Mouse (Mus musculus): ENCODE results near the gene Mllt11. TPM values are rescaled to one million over a fixed set of nuclear protein-coding genes. Genes with fewer than 3 reads are reported as not detected.
"Not testable (repeated sequence)": the region's sequence is repeated elsewhere in the genome, so short reads cannot be mapped to it uniquely, and the experiment has no call there.

Mllt11 gene
- polyA plus RNA-seq, 1 experiment, result 7.0 TPM

DNA sequence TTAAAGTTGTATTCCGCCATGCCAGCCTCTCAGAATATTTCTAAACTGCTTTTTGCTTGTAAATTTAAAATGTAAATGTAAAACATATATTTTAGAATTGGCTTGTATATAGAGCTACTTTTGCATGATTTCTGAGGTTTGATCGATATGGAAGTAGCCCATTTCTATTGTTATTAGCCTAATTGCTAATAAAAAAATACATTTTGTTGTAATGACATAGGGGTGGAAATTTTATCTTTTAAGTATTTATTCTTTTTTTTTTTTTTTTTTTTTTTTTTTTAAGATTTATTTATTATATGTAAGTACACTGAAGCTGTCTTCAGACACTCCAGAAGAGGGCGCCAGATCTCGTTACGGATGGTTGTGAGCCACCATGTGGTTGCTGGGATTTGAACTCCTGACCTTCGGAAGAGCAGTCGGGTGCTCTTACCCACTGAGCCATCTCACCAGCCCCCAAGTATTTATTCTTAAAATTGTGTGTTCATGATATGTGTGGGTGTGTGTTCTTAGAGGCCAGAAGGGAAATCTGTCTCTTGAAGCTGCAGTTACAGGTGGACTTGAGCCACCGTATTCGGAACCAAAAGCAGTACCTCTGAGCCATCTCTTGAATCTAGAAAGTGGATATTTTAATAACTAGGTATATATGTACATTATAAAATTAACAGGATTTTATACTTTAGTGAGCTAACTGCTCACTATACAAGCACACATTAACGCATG is 18.9 kb downstream of the Mllt11 start:
- not testable (repeated sequence) for H3K27ac ChIP-seq (replicated peaks; ENCODE audit: low read depth, low read length); H3K4me1 ChIP-seq (ENCODE audit: control insufficient read depth, insufficient read depth, insufficient read length, low read length); H3K4me3 ChIP-seq (ENCODE audit: insufficient read depth, low read depth, low read length)

DNA sequence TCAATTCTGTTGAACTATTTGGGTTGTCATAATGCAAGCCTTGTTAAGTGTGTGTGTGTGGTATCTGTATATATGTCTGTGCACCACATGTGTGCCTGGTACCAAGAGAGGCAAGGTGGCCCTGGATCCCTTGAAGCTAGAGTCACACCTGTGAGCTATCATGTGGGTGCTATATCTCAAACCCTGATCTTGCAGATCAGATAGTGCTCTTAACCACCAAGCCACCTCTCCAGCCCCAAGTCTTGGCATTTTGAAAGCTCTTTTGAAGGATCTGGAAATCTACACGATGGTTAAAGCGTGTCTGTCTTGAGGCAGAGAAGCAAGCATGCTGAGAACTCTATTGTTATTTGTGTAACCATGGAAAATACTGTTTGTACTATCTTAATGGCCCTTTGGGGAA is 21.4 kb downstream of the Mllt11 start:
- no peak overlapping the region for H3K27ac ChIP-seq (replicated peaks; ENCODE audit: low read depth, low read length)
- no peak overlapping the region for H3K4me3 ChIP-seq (ENCODE audit: insufficient read depth, low read depth, low read length)
- H3K4me1 ChIP-seq (ENCODE audit: control insufficient read depth, insufficient read depth, insufficient read length, low read length), result no peaks in the 10 kb centered on the region

DNA sequence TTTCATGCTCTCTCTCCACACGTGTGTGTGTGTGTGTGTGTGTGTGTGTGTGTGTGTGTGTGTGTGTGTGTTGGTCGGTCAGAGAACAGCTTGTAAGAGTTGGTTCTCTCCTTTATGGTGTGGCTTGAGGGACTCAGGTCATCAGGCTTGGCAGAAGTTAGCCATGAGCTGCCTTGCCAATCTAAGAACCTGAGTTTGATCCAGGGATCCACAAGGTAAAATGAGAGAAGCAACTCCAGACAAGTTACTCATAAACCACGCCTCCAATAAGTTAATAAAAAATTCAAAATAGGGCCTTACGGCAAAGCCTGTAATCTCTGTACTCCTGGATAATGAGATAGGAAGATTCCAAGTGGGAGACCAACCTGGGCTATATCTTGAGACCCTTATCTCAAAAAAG is 23.7 kb downstream of the Mllt11 start:
- no peak overlapping the region for H3K27ac ChIP-seq (replicated peaks; ENCODE audit: low read depth, low read length)
- H3K4me3 ChIP-seq (ENCODE audit: insufficient read depth, low read depth, low read length), result no peak overlapping the region
- H3K4me1 ChIP-seq (ENCODE audit: control insufficient read depth, insufficient read depth, insufficient read length, low read length), result no peaks in the 10 kb centered on the region

GRCm38 (mm10) chr3:95203880-95204279 is 28.1 kb downstream of the Mllt11 start:
- Histone ChIP-seq H3K4me3 (ENCODE audit: insufficient read depth, low read depth, low read length) (no peak overlapping the region), H3K27ac (replicated peaks; ENCODE audit: low read depth, low read length) (no peak overlapping the region), H3K4me1 (ENCODE audit: control insufficient read depth, insufficient read depth, insufficient read length, low read length) (no peaks in the 10 kb centered on the region)

DNA sequence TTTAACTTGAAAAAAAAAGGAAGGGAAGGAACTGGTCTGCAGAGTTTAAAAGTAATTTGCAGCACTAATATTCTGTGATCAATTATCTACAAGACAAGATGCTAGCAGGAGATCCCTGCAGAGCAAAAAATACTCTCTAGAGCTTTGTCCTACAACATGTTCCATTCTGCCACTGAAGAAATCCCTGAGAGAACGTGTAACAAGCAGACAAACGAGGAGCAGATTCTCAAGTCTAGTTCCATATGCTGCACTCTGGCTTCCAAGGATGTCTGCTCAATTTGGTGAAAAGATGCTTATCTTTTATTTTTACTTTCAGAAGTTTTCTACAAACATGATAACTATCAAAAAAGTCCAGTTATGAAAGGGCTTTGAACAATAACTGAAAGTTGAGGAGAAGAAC is 31.4 kb downstream of the Mllt11 start:
- Histone ChIP-seq H3K4me1 (ENCODE audit: control insufficient read depth, insufficient read depth, insufficient read length, low read length) (no peaks in the 10 kb centered on the region), H3K27ac (replicated peaks; ENCODE audit: low read depth, low read length) (no peak overlapping the region), H3K4me3 (ENCODE audit: insufficient read depth, low read depth, low read length) (no peak overlapping the region)

DNA sequence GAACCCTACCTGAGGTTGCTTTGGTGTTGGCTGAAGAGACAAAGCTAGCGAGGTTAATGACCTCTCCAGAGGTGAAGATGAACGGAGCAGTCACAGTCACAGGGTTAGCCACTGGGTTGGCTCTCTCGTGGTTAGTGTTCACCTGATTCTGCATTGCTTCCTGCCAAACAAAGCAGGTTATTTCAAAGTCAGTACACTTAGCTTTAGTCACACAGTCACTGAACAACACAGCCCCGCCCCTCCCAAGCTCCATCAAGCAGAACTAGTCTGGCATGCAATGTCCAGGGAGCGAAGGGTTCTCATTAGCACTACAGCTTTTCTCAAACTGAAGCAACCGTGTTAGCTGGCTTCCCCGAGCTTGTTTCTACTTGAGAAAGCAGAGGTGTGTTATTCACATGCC is 31.8 kb downstream of the Mllt11 start:
- H3K27ac ChIP-seq (replicated peaks; ENCODE audit: low read depth, low read length), result no peak overlapping the region
- H3K4me3 ChIP-seq (ENCODE audit: insufficient read depth, low read depth, low read length), result no peak overlapping the region
- H3K4me1 ChIP-seq (ENCODE audit: control insufficient read depth, insufficient read depth, insufficient read length, low read length), result no peaks in the 10 kb centered on the region

GRCm38 (mm10) chr3:95199101-95199500 is 32.9 kb downstream of the Mllt11 start:
- Histone ChIP-seq H3K4me1 (ENCODE audit: control insufficient read depth, insufficient read depth, insufficient read length, low read length) (no peaks in the 10 kb centered on the region), H3K4me3 (ENCODE audit: insufficient read depth, low read depth, low read length) (no peak overlapping the region), H3K27ac (replicated peaks; ENCODE audit: low read depth, low read length) (no peak overlapping the region)

GRCm38 (mm10) chr3:95195772-95196171 is 36.2 kb downstream of the Mllt11 start:
- H3K27ac ChIP-seq (replicated peaks; ENCODE audit: low read depth, low read length), result no peak overlapping the region
- H3K4me3 ChIP-seq (ENCODE audit: insufficient read depth, low read depth, low read length), result no peak overlapping the region
- H3K4me1 ChIP-seq (ENCODE audit: control insufficient read depth, insufficient read depth, insufficient read length, low read length), result no peaks in the 10 kb centered on the region

DNA sequence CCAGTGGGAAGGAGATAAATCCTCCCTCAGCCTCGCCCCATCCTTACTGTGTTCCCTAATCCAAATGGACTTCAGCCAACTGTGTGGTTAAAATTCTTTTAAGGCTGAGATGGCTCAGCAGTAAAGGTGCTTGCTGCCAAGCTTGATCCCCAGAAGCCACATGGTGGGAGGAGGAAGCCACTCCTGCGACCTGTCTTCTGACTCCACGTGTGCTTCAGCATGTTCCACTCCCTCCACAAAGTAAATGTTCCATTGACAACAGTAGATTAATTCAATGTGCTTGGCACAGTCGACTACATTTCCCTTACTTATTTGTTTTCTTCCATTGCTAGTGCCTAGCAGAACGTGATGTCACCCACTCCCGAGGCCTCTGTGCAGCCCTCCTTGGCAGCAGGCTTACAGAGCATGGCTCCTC is 37.2 kb downstream of the Mllt11 start:
- no peak overlapping the region for H3K27ac ChIP-seq (replicated peaks; ENCODE audit: low read depth, low read length)

GRCm38 (mm10) chr3:95186888-95187287 is 45.1 kb downstream of the Mllt11 start:
- no peak overlapping the region for H3K4me3 ChIP-seq (ENCODE audit: insufficient read depth, low read depth, low read length)

More for the DNA sequence above, 37.2 kb downstream of the Mllt11 start:
- no peaks in the 10 kb centered on the region for H3K4me1 ChIP-seq (ENCODE audit: control insufficient read depth, insufficient read depth, insufficient read length, low read length)
- H3K4me3 ChIP-seq (ENCODE audit: insufficient read depth, low read depth, low read length), result no peak overlapping the region

GRCm38 (mm10) chr3:95186100-95186499 is 45.9 kb downstream of the Mllt11 start:
- Histone ChIP-seq H3K4me3 (ENCODE audit: insufficient read depth, low read depth, low read length) (no peak overlapping the region), H3K4me1 (ENCODE audit: control insufficient read depth, insufficient read depth, insufficient read length, low read length) (no peaks in the 10 kb centered on the region), H3K27ac (replicated peaks; ENCODE audit: low read depth, low read length) (no peak overlapping the region)

More at GRCm38 (mm10) chr3:95186888-95187287, 45.1 kb downstream of the Mllt11 start:
- no peak overlapping the region for H3K27ac ChIP-seq (replicated peaks; ENCODE audit: low read depth, low read length)
- no peaks in the 10 kb centered on the region for H3K4me1 ChIP-seq (ENCODE audit: control insufficient read depth, insufficient read depth, insufficient read length, low read length)

GRCm38 (mm10) chr3:95184796-95185577 is 47.0 kb downstream of the Mllt11 start:
- Histone ChIP-seq H3K27ac (replicated peaks; ENCODE audit: low read depth, low read length) (no peak overlapping the region), H3K4me1 (ENCODE audit: control insufficient read depth, insufficient read depth, insufficient read length, low read length) (no peaks in the 10 kb centered on the region), H3K4me3 (ENCODE audit: insufficient read depth, low read depth, low read length) (no peak overlapping the region)

DNA sequence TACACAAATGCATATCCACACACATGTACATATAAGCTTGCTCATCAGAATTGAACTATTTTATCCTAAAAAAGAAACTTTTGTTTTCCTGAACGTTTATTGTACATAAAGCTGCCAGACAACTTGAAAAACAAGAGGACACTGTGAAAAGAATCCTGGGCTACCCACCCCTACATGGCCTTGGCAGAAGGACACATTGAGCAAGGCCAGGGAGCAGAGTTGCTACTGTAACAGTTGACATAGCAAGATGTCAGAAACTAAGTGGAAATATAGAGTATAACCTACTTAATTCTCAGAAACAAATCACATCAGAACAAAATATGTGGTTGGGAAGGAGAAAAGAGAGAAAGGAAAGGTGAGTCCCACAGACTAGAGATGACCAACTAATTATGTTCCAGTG is 50.1 kb downstream of the Mllt11 start:
- Histone ChIP-seq H3K27ac (replicated peaks; ENCODE audit: low read depth, low read length) (no peak overlapping the region), H3K4me3 (ENCODE audit: insufficient read depth, low read depth, low read length) (no peak overlapping the region), H3K4me1 (ENCODE audit: control insufficient read depth, insufficient read depth, insufficient read length, low read length) (no peaks in the 10 kb centered on the region)

GRCm38 (mm10) chr3:95179890-95180289 is 52.1 kb downstream of the Mllt11 start:
- Histone ChIP-seq H3K4me3 (ENCODE audit: insufficient read depth, low read depth, low read length) (no peak overlapping the region), H3K4me1 (ENCODE audit: control insufficient read depth, insufficient read depth, insufficient read length, low read length) (no peaks in the 10 kb centered on the region)

DNA sequence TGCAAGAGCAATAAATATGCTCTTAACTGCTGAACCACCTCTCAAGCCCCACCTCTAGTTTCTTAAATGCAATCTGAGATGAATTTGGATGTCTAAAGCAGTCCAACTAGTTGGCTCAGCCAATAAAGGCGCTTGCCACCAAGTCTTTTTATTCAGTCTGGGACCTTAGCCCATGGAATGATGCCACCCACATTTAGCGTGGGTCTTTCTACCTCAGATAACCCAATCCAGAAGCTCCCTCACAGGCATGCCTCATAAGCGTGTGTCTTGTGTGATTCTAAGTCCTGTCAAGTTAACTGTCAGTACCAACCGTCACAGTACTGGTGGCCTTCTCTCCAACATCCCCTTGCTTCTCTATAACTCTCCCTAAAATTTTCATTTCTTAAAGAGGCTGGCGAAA is 53.0 kb downstream of the Mllt11 start:
- H3K4me1 ChIP-seq (ENCODE audit: control insufficient read depth, insufficient read depth, insufficient read length, low read length), result 0 out of 2 replicates have a peak, but pooled peaks cover 2% of the 10 kb centered on the region
- H3K27ac ChIP-seq (replicated peaks; ENCODE audit: low read depth, low read length), result no peak overlapping the region
- no peak overlapping the region for H3K4me3 ChIP-seq (ENCODE audit: insufficient read depth, low read depth, low read length)

More at GRCm38 (mm10) chr3:95179890-95180289, 52.1 kb downstream of the Mllt11 start:
- H3K27ac ChIP-seq (replicated peaks; ENCODE audit: low read depth, low read length), result no peak overlapping the region

DNA sequence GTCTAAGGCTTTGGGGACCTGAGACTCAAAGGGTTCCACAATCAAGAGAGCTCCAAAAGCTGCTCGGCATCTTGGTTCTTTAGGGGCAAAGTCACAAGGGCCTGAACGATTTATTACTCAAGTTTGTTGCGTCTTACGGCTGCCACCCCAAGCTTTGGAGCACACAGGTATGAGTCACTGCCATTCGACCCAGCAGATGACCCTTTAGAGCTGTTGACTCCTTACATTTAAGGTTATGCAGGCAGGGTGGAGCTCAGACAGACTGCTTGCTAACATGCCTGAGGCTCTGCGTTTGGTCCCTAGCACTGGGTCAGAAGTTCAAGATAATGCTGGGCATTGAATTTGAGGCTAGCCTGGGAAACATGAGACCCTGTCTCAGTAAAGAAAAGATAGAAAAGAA is 54.4 kb downstream of the Mllt11 start:
- H3K4me3 ChIP-seq (ENCODE audit: insufficient read depth, low read depth, low read length), result no peak overlapping the region
- H3K27ac ChIP-seq (replicated peaks; ENCODE audit: low read depth, low read length), result no peak overlapping the region
- 0 out of 2 replicates have a peak, but pooled peaks cover 3% of the 10 kb centered on the region for H3K4me1 ChIP-seq (ENCODE audit: control insufficient read depth, insufficient read depth, insufficient read length, low read length)

All from brown adipose tissue, adult 24 weeks (tissue).